ENCODE assay signal across 8 mouse cellular contexts in the genomic region with DNA sequence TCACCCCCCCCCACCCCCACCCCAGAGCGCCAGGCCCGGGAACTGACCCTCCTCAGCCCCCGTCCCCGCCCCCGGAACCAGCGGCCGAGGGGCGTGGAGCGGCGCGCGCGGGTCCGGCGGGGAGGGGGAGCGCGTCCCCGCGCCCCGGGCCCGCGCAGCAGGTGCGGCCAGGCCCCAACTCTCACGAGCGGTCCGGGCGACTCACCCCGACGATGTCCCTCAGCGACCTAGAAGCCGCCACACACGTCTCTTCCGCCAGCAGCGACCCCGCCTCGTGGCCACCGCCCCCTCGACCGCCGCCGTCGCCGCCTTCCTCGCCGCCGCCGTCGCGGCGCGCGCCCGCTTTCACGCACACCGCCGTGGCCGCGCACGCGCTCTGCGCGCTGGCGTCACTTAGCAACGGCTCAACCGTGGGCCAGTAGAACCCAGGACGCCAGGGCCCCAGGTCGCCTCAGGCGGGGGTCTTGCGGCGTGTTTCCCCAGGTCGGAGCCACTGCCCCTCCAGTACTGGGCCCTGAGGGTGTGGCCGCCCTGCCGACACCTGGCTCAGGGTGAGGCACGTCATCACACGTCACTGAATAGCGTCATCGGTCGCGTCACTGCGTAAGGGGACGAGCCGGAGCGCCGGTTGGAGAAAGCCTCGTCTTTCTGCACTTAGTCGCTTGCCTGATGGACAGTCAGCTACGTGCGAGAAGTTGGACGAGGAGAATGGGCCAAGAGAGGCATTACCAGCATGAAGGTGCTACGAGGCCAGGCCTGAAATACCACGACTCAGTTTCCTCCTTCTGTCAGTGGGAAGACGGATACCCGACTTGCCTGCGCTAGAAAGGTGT. TPM values are rescaled to one million over a fixed set of nuclear protein-coding genes. Genes with fewer than 3 reads are reported as not detected.
DNase-seq lines count a peak whose midpoint lies in the region; ATAC-seq and TF ChIP-seq lines count a peak whose summit lies in the region.

A gene (minus strand): TSS at position 548 of the 833 bp plus-strand sequence.

- H3K4me3 ChIP-seq in C2C12 (ENCODE audit: insufficient read depth, poor library complexity, severe bottlenecking): peak within 1 kb of the TSS; percentile 91
- H3K4me3 ChIP-seq in erythroblast, embryonic 14.5 days (replicated peaks): peak within 1 kb of the TSS; percentile 65
- H3K4me3 ChIP-seq in heart, embryonic 12.5 days: peak within 1 kb of the TSS; percentile 65
- peak within 1 kb of the TSS; percentile 81 for H3K4me3 ChIP-seq in kidney, postnatal 0 days (replicated peaks; ENCODE audit: low read depth, low read length)
- peak within 1 kb of the TSS; percentile 80 for H3K4me3 ChIP-seq in liver, embryonic 11.5 days (ENCODE audit: low read depth, low read length)
- peak within 1 kb of the TSS; percentile 73 for H3K4me3 ChIP-seq in stomach, embryonic 14.5 days (ENCODE audit: low read depth, low read length)

- H3K36me3 ChIP-seq in C2C12 (ENCODE audit: control insufficient read depth, insufficient read depth): no peaks in the 10 kb centered on the region
- no peaks in the 10 kb centered on the region for H3K36me3 ChIP-seq in erythroblast, embryonic 14.5 days (ENCODE audit: control insufficient read depth)
- H3K36me3 ChIP-seq in heart, embryonic 12.5 days: no peaks in the 10 kb centered on the region
- no peaks in the 10 kb centered on the region for H3K36me3 ChIP-seq in kidney, postnatal 0 days (ENCODE audit: insufficient read depth, low read length)
- H3K36me3 ChIP-seq in liver, embryonic 11.5 days (ENCODE audit: control insufficient read depth, insufficient read depth, low read length): no peaks in the 10 kb centered on the region
- no peaks in the 10 kb centered on the region for H3K36me3 ChIP-seq in stomach, embryonic 14.5 days (ENCODE audit: control insufficient read depth, insufficient read depth, low read length)

- H3K27me3 ChIP-seq in C2C12 (ENCODE audit: control insufficient read depth, insufficient read depth, insufficient read length): no peaks in the 10 kb centered on the region
- H3K27me3 ChIP-seq in erythroblast, embryonic 14.5 days (ENCODE audit: control insufficient read depth): peaks cover 2% of the 10 kb centered on the region; the same call in 1 of the 2 replicates
- no peaks in the 10 kb centered on the region for H3K27me3 ChIP-seq in heart, embryonic 12.5 days (replicated peaks)
- H3K27me3 ChIP-seq in kidney, postnatal 0 days (ENCODE audit: insufficient read depth, low read length): no peaks in the 10 kb centered on the region
- no peaks in the 10 kb centered on the region for H3K27me3 ChIP-seq in liver, embryonic 11.5 days (replicated peaks; ENCODE audit: control insufficient read depth, insufficient read depth, low read length)
- H3K27me3 ChIP-seq in stomach, embryonic 14.5 days (ENCODE audit: control insufficient read depth, insufficient read depth, low read length): no peaks in the 10 kb centered on the region

- H3K27ac ChIP-seq in heart, embryonic 12.5 days (ENCODE audit: poor library complexity, severe bottlenecking): peak within 1 kb of the TSS; percentile 77
- H3K27ac ChIP-seq in kidney, postnatal 0 days: peak within 1 kb of the TSS; percentile 89
- H3K27ac ChIP-seq in liver, embryonic 11.5 days (ENCODE audit: low read depth, low read length): peak within 1 kb of the TSS; percentile 79
- peak within 1 kb of the TSS; percentile 89 for H3K27ac ChIP-seq in stomach, embryonic 14.5 days (ENCODE audit: low read length)

- peaks cover 20% of the 10 kb centered on the region for H3K4me1 ChIP-seq in erythroblast, embryonic 14.5 days (ENCODE audit: control insufficient read depth)
- peaks cover 20% of the 10 kb centered on the region for H3K4me1 ChIP-seq in heart, embryonic 12.5 days (replicated peaks)
- H3K4me1 ChIP-seq in kidney, postnatal 0 days (replicated peaks; ENCODE audit: insufficient read depth, low read length): peaks cover 18% of the 10 kb centered on the region
- H3K4me1 ChIP-seq in liver, embryonic 11.5 days (replicated peaks; ENCODE audit: control insufficient read depth, insufficient read depth, low read length): peaks cover 19% of the 10 kb centered on the region
- H3K4me1 ChIP-seq in stomach, embryonic 14.5 days (ENCODE audit: control insufficient read depth, insufficient read depth, low read length): peaks cover 9% of the 10 kb centered on the region

- H3K79me2 ChIP-seq in C2C12 (ENCODE audit: control insufficient read depth, insufficient read depth): peaks cover 18% of the 10 kb centered on the region

- H3K79me3 ChIP-seq in C2C12 (ENCODE audit: low read depth): no peaks in the 10 kb centered on the region

- peak within 1 kb of the TSS; percentile 85 for H3K4me2 ChIP-seq in heart, embryonic 12.5 days
- H3K4me2 ChIP-seq in kidney, postnatal 0 days (ENCODE audit: low read length): peak within 1 kb of the TSS; percentile 90
- peak within 1 kb of the TSS; percentile 88 for H3K4me2 ChIP-seq in liver, embryonic 11.5 days
- H3K4me2 ChIP-seq in stomach, embryonic 14.5 days (replicated peaks; ENCODE audit: low read depth, low read length): peak within 1 kb of the TSS; percentile 88

- WGBS in heart, embryonic 12.5 days: 0% methylated on average over 78 of the region's 94 CpGs
- under 1% methylated on average over 61 of the region's 94 CpGs for WGBS in kidney, postnatal 0 days
- WGBS in liver, embryonic 11.5 days: under 1% methylated on average over 78 of the region's 94 CpGs
- WGBS in stomach, embryonic 14.5 days: 1% methylated on average over 70 of the region's 94 CpGs

- peak; percentile 93 for ATAC-seq in heart, embryonic 12.5 days (ENCODE audit: insufficient number of reproducible peaks, low FRiP score)
- peak; percentile 87 for ATAC-seq in kidney, postnatal 0 days (replicated peaks; ENCODE audit: low FRiP score, low read depth)
- peak; percentile 88 for ATAC-seq in liver, embryonic 11.5 days (replicated peaks; ENCODE audit: low FRiP score)
- peak; percentile 93 for ATAC-seq in stomach, embryonic 14.5 days (ENCODE audit: insufficient number of reproducible peaks, insufficient read depth, low FRiP score, low read depth)

- DNase-seq in brain, embryonic 14.5 days (ENCODE audit: low read depth): peak; percentile 94
- peak; percentile 89 for DNase-seq in kidney, postnatal 0 days (ENCODE audit: low spot score)
- DNase-seq in liver, embryonic 11.5 days (ENCODE audit: low spot score): peak; percentile 89
- peak; percentile 97 for DNase-seq in naive thymus-derived CD4-positive, alpha-beta T cell, adult 2 months (ENCODE audit: low read depth)

- no peak for TF ChIP-seq CTCF in C2C12 (IDR thresholded peaks at IDR 0.05; ENCODE audit: control insufficient read depth, insufficient read depth, insufficient read length)
- no peak for TF ChIP-seq CTCF in brain, embryonic 14.5 days (IDR thresholded peaks at IDR 0.05; ENCODE audit: borderline replicate concordance, extremely low read depth, insufficient read depth, insufficient read length)
- no peak for TF ChIP-seq CTCF in kidney, postnatal 0 days (IDR thresholded peaks at IDR 0.05; ENCODE audit: low read depth)

- peak; percentile 76 for TF ChIP-seq POLR2A in brain, embryonic 14.5 days (IDR thresholded peaks at IDR 0.05; ENCODE audit: borderline replicate concordance, extremely low read depth, insufficient read depth, insufficient read length, poor library complexity, severe bottlenecking)

- H3K9me3 ChIP-seq in erythroblast, embryonic 14.5 days (ENCODE audit: control insufficient read depth, low read length): no peaks in the 10 kb centered on the region
- no peaks in the 10 kb centered on the region for H3K9me3 ChIP-seq in heart, embryonic 12.5 days (replicated peaks)
- H3K9me3 ChIP-seq in kidney, postnatal 0 days (replicated peaks; ENCODE audit: low read length): no peaks in the 10 kb centered on the region
- no peaks in the 10 kb centered on the region for H3K9me3 ChIP-seq in liver, embryonic 11.5 days (ENCODE audit: control insufficient read depth, low read length)
- H3K9me3 ChIP-seq in stomach, embryonic 14.5 days (ENCODE audit: control insufficient read depth, low read depth, low read length): no peaks in the 10 kb centered on the region

- peak within 1 kb of the TSS; percentile 87 for H3K9ac ChIP-seq in heart, embryonic 12.5 days
- peak within 1 kb of the TSS; percentile 80 for H3K9ac ChIP-seq in kidney, postnatal 0 days (ENCODE audit: low read depth, low read length)
- peak within 1 kb of the TSS; percentile 69 for H3K9ac ChIP-seq in liver, embryonic 11.5 days (ENCODE audit: low read depth, low read length)
- peak within 1 kb of the TSS; percentile 68 for H3K9ac ChIP-seq in stomach, embryonic 14.5 days (replicated peaks; ENCODE audit: low read depth, low read length)

- H3ac ChIP-seq in C2C12 (ENCODE audit: control insufficient read depth, insufficient read length, low read depth): peak within 1 kb of the TSS; percentile 63

TF ChIP-seq in C2C12, 6 proteins besides CTCF, POLR2A, EP300 and RAD21:
- TF ChIP-seq MAX (IDR thresholded peaks at IDR 0.05) (peak; percentile 76), MYOD1 (IDR thresholded peaks at IDR 0.05; ENCODE audit: control insufficient read depth, insufficient read length, low read depth) (no peak)

RNA-seq across cellular contexts. Expression of the gene that starts here (rescaled TPM):
- polyA plus RNA-seq in C2C12 (2012; fragmentation: generic; extraction: Trizol): 15.3 TPM
- polyA plus RNA-seq in brain, embryonic 14.5 days (2012; rRNA removed): 56.5 and 72.5 TPM in 2 replicates
- 0.26 and 1.1 TPM in 2 replicates for polyA plus RNA-seq in erythroblast, embryonic 14.5 days (2012)
- 41.3 and 42.0 TPM in 2 replicates for polyA plus RNA-seq in heart, embryonic 12.5 days (2016; fragmentation: Nextera tagmentation; extraction: Ambion mirVana)
- polyA plus RNA-seq in kidney, postnatal 0 days (2015; fragmentation: Nextera tagmentation; extraction: Ambion mirVana): 41.1 and 51.4 TPM in 2 replicates
- 28.6 and 33.4 TPM in 2 replicates for polyA plus RNA-seq in liver, embryonic 11.5 days (2014; fragmentation: Nextera tagmentation; extraction: Ambion mirVana)
- polyA plus RNA-seq in stomach, embryonic 14.5 days (2014; fragmentation: Nextera tagmentation; extraction: Ambion mirVana): 63.1 and 63.3 TPM in 2 replicates

Comparison
In these comparisons a context has a peak if more than half of its experiments do, and no peak if none do; other contexts are left out.
1. Peak in every context shown above with its lines: DNase-seq, ATAC-seq, H3K4me3 ChIP-seq and H3K27ac ChIP-seq.